Mouse (Mus musculus): ENCODE measurements around the gene Adcy5.

Adcy5 gene

GRCm38 (mm10) chr16:35205681-35206080, 51.0 kb downstream of the Adcy5 start:
- DNase-seq (ENCODE audit: low spot score in 2 of 2) = no peak

GRCm38 (mm10) chr16:35206426-35206825, 51.7 kb downstream of the Adcy5 start:
- DNase-seq (ENCODE audit: low spot score in 2 of 2) = peak in 1 of 2 experiments; percentile 43

GRCm38 (mm10) chr16:35208796-35209195, 54.1 kb downstream of the Adcy5 start:
- DNase-seq (ENCODE audit: low spot score in 2 of 2) = no peak

GRCm38 (mm10) chr16:35209753-35210152, 55.1 kb downstream of the Adcy5 start:
- no peak for DNase-seq (ENCODE audit: low spot score in 2 of 2)

GRCm38 (mm10) chr16:35215047-35215446, 60.4 kb downstream of the Adcy5 start:
- DNase-seq (ENCODE audit: low spot score in 2 of 2) = no peak

GRCm38 (mm10) chr16:35215498-35215897, 60.8 kb downstream of the Adcy5 start:
- DNase-seq (ENCODE audit: low spot score in 2 of 2) = no peak

DNA sequence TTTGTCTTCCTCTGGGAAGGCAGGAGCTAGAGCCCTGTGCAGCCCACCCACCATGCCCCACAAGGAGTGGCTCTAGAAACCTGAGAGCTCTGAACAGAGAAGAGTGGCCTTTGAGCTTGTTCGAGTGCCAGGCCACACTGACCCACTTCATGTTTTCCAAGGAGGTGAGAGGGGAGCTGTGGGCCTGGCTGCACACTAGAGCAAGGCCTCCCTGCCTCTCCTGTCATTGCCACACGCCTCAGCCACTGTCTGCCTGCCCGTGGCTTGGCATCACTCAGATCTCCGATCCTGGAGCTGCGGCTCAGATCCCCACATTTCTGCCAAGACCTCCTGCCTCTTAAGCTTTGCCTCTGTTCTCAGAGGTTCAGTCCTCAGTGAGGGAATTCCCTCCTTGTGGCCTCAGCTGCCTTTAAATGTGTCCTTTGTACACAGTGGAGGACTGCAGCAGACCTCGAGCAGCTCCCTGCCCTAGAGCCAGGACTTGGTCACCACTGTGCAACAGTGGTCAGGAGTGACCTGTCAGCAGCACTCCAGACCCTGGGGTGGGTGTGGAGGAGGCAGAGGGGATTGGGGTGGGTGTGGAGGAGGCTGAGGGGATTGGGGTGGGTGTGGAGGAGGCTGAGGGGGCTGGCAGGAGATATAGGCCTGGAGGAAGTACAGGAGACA, 62.3 kb downstream of the Adcy5 start:
- DNase-seq (ENCODE audit: low spot score in 2 of 2) = peak in 1 of 2 experiments; percentile 55

- DNase-seq (ENCODE audit: low spot score in 2 of 2) = no peak
Measured at GRCm38 (mm10) chr16:35220412-35220811, 65.7 kb downstream of the Adcy5 start.

GRCm38 (mm10) chr16:35221581-35221980, 66.9 kb downstream of the Adcy5 start:
- DNase-seq (ENCODE audit: low spot score in 2 of 2) = no peak

DNA sequence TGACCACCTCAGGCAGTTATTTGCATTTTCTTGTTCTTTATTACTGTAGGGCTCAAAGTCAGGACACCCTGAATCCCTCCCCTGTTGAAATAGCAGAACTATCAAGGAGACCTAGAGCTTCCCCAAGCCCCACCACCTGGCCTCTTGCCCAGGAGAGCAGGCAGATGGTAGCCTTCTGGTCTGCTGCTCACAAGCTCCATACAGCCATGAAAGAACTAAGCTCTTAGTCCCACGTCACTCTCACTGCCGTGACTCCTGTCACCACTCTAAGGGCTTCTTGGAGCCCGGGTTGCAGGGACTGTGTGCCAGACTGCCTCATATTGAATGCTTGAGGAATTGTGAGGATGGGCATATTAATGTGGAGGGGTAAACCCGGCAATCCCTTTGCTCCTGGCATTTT, 69.3 kb downstream of the Adcy5 start:
- DNase-seq (ENCODE audit: low spot score in 2 of 2) = no peak

GRCm38 (mm10) chr16:35224716-35225115, 70.0 kb downstream of the Adcy5 start:
- DNase-seq (ENCODE audit: low spot score in 2 of 2) = no peak

DNA sequence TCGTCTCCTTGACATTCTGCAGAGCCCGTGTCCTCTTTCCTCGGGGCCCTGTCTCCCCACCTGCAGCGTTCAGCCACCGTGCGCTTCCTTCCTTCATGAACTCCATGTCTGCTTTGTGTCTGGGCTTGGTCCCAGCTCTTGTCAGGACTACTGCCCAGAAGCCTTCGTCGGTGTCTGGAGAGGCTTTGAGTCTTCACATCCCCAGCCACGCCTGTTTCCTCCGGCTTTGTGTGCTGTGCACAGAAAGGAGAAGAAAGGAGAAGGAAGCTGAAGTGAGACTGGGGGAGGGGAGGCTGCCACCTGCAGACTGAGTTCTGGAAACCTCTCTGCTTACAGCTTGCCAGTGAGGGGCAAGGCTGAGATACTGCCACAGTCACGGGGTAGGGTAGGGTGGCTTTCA, 74.9 kb downstream of the Adcy5 start:
- DNase-seq (ENCODE audit: low spot score in 2 of 2) = no peak

GRCm38 (mm10) chr16:35232153-35232750, 77.6 kb downstream of the Adcy5 start:
- DNase-seq (ENCODE audit: low spot score in 2 of 2) = no peak

DNA sequence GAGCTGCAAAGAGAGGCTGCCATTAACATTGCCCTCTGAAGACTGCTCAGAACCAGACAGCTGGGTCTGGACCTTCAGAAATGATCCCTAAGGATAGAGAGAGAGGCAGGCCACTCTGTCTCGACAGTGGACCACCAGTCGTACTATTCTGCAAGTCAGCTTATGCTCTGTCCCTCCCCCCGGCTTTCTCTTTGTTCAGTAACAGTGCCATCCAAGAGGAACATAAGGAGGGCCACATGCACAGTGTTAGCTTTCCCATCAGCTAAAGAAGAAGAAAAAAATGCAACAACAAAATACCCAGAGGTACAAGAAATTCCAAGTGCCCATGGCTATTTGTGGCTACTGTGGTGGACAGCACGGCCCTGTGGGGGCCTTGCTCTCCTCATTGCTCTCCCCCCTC, 78.7 kb downstream of the Adcy5 start:
- DNase-seq (ENCODE audit: low spot score in 2 of 2) = no peak

GRCm38 (mm10) chr16:35237091-35237490, 82.4 kb downstream of the Adcy5 start:
- no peak for DNase-seq (ENCODE audit: low spot score in 2 of 2)

GRCm38 (mm10) chr16:35239318-35239965, 84.8 kb downstream of the Adcy5 start:
- no peak for DNase-seq (ENCODE audit: low spot score in 2 of 2)

DNA sequence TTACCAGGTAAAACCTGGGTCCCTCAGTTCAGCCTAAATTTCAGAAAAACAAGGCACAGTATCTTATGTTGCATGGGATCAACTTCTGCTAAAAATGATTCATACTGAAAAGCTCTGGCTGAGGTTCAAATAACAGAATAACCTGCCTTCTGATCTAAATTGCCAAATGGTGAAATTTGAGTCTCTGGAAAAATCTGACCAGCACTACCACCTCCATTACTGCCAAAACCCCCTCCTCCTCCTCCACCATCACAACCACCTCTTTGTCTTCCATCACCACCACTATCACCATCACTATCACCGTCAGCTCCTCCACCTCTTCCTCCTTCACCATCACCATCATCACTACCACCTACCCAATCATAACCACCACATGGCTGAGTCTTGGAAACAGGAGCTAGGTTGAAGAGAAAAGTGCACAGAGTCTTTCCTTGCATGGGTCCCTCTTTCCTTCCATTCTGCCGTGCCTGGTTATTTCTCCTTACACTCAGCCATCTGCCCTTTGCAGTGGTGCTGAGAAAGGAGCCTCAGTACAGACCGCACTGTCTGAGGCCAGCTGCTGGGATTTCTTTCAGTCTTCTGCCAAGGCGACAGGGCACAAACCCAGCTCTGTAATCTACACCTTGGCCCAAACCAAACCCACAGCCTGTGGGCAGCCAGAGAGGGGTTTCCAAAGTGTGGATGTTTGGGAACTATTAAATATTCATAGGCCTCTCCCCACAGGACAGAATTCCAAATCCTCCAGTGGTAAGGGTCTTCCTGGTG, 85.5 kb downstream of the Adcy5 start:
- no peak for DNase-seq (ENCODE audit: low spot score in 2 of 2)

GRCm38 (mm10) chr16:35247364-35247763, 92.7 kb downstream of the Adcy5 start:
- DNase-seq (ENCODE audit: low spot score in 2 of 2) = no peak

GRCm38 (mm10) chr16:35248825-35249224, 94.1 kb downstream of the Adcy5 start:
- DNase-seq (ENCODE audit: low spot score in 2 of 2) = no peak

DNA sequence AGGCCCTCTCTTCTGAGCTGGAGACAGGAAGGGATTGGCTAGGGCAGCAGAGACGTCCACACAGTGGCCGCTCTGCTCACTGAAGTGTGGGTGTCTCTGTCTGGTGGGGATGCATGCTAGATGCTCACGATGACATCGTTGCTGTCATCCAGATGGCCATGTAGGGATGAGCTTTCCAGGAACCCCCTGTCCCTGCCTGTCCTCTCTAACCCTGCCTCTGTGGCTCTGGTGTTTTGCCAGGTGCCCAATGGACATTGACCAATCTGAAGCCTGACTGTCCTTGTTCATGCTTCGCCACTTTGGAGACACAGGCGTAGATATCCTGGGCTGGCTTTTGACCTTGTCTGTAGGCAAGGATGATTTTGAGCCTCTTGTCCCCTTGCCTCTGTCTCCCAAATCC, 95.1 kb downstream of the Adcy5 start:
- no peak for DNase-seq (ENCODE audit: low spot score in 2 of 2)

DNA sequence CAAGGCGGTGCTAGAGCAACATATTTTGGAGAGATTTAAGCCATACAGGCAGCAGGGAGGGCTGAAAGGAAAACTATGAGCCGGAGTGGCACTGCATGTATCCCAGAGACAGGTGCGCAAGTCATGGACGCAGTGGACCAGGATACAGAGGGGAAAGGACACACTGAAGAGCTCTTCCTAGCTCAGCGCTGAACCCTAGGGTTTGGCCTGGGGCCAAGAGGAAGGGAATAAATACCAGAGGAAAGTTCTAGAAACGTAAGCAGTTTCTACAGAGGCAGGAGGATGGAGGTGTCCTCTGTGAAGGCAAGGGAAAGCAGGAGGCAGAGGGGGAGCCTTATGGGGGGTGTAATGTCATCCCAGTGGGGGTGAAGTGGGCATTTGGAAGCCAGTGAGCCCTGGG, 97.0 kb downstream of the Adcy5 start:
- DNase-seq (ENCODE audit: low spot score in 2 of 2) = no peak

- no peak for DNase-seq (ENCODE audit: low spot score in 2 of 2)
Measured at GRCm38 (mm10) chr16:35252967-35253366, 98.3 kb downstream of the Adcy5 start.
